Mouse (Mus musculus): ENCODE measurements around the gene Phactr2. TPM values are rescaled to one million over a fixed set of nuclear protein-coding genes. Genes with fewer than 3 reads are reported as not detected.

The Phactr2 gene
- polyA plus RNA-seq, 1 experiment, result 2.3 TPM

GRCm38 (mm10) chr10:13192731-13193351 is 281.4 kb downstream of the Phactr2 start, which contains the start of gene Ltv1:
TSS of gene Ltv1 (minus strand) at chr10:13193168.
- Histone ChIP-seq H3K4me1 (peaks cover 15% of the 10 kb centered on the region), H3K9me3 (no peaks in the 10 kb centered on the region), H3K27me3 (replicated peaks) (no peaks in the 10 kb centered on the region), H3K4me3 (replicated peaks) (peak within 1 kb of the TSS; percentile 95), H3K36me3 (replicated peaks; ENCODE audit: low read length) (peaks cover 27% of the 10 kb centered on the region)
- TF ChIP-seq GATA1 (IDR thresholded peaks at IDR 0.05; ENCODE audit: borderline replicate concordance, low read length), result no peak
- no peak for TF ChIP-seq FLI1 (IDR thresholded peaks at IDR 0.05; ENCODE audit: low read length)

DNA sequence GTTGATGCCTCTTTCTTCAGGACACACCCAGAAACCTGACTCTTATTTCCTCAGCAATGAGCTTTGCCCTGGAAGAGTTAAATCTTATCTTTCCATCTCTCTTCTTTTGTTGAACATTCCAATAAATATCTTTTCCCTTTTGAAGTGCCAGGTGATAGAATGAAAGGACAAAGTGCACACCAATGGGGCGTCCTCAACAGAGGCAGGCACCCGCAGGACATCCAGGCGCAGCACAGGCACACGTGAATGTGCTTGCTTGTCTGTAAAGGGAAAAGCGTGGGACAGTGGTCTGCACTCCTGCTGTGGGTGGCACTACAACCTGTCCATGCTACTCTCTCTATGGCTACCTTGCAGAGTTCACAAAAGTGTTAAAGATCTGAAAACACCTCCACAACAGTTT is 284.3 kb downstream of the Phactr2 start:
- Histone ChIP-seq H3K36me3 (replicated peaks; ENCODE audit: low read length) (peaks cover 57% of the 10 kb centered on the region), H3K4me1 (peaks cover 29% of the 10 kb centered on the region), H3K4me3 (replicated peaks) (peak overlapping the region; percentile 53), H3K9me3 (no peaks in the 10 kb centered on the region), H3K27me3 (replicated peaks) (no peaks in the 10 kb centered on the region)
- no peak for TF ChIP-seq GATA1 (IDR thresholded peaks at IDR 0.05; ENCODE audit: borderline replicate concordance, low read length)
- TF ChIP-seq FLI1 (IDR thresholded peaks at IDR 0.05; ENCODE audit: low read length), result no peak

DNA sequence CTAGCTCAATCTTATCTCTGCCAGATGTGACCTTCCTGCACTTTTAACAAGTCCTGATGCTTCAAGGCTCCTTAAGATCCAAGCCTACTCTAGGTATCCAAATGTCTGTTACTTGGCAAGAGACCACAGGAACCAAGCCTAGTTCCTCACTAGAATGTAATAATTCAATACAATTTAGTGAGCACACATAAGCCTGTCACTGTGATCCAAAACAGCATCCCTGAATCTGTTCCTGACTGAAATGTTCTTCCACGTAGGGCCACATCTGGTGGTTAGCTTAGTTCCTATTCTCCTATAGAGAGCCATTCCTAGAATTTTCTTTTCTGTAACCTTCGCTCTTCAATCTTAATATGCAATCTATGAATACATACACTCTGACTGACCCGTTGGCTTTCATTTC is 287.5 kb downstream of the Phactr2 start:
- H3K4me3 ChIP-seq (replicated peaks), result no peak overlapping the region
- peaks cover 88% of the 10 kb centered on the region for H3K36me3 ChIP-seq (replicated peaks; ENCODE audit: low read length)
- H3K27me3 ChIP-seq (replicated peaks), result no peaks in the 10 kb centered on the region
- H3K4me1 ChIP-seq, result peaks cover 32% of the 10 kb centered on the region
- TF ChIP-seq FLI1 (IDR thresholded peaks at IDR 0.05; ENCODE audit: low read length) (no peak), GATA1 (IDR thresholded peaks at IDR 0.05; ENCODE audit: borderline replicate concordance, low read length) (no peak)
- no peaks in the 10 kb centered on the region for H3K9me3 ChIP-seq

GRCm38 (mm10) chr10:13184170-13184766 is 289.9 kb downstream of the Phactr2 start:
- Histone ChIP-seq H3K4me1 (peaks cover 25% of the 10 kb centered on the region), H3K27me3 (replicated peaks) (no peaks in the 10 kb centered on the region), H3K9me3 (no peaks in the 10 kb centered on the region), H3K4me3 (replicated peaks) (no peak overlapping the region), H3K36me3 (replicated peaks; ENCODE audit: low read length) (peaks cover 91% of the 10 kb centered on the region)
- TF ChIP-seq GATA1 (IDR thresholded peaks at IDR 0.05; ENCODE audit: borderline replicate concordance, low read length) (no peak), FLI1 (IDR thresholded peaks at IDR 0.05; ENCODE audit: low read length) (no peak)

DNA sequence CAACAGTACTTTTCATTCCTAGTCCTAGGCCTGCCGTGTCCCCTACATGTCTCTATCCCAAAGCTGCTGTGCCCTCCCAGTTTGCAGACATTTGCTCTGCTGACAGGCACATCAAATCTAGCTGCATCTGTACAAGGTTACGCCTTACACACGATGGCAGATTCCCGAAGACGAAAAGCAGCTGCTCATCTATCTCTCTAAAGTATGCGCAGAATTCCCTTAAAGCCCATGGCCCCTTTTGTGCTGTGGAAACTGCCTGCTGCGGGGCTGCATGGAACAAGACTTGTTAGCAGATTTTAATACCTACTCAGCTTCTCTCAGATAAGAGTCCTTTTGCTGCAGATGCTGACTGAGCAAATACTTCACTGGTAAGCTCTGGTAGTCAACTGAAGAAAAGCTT is 294.0 kb downstream of the Phactr2 start:
- Histone ChIP-seq H3K4me3 (replicated peaks) (no peak overlapping the region), H3K9me3 (no peaks in the 10 kb centered on the region), H3K27me3 (replicated peaks) (no peaks in the 10 kb centered on the region), H3K4me1 (peaks cover 13% of the 10 kb centered on the region), H3K36me3 (replicated peaks; ENCODE audit: low read length) (peaks cover 97% of the 10 kb centered on the region)
- TF ChIP-seq GATA1 (IDR thresholded peaks at IDR 0.05; ENCODE audit: borderline replicate concordance, low read length), result no peak
- TF ChIP-seq FLI1 (IDR thresholded peaks at IDR 0.05; ENCODE audit: low read length), result no peak

- H3K27me3 ChIP-seq (replicated peaks), result no peaks in the 10 kb centered on the region
- no peaks in the 10 kb centered on the region for H3K9me3 ChIP-seq
- no peaks in the 10 kb centered on the region for H3K4me1 ChIP-seq
- no peak within 1 kb of the TSS for H3K4me3 ChIP-seq (replicated peaks)
- peaks cover 77% of the 10 kb centered on the region for H3K36me3 ChIP-seq (replicated peaks; ENCODE audit: low read length)
- TF ChIP-seq GATA1 (IDR thresholded peaks at IDR 0.05; ENCODE audit: borderline replicate concordance, low read length) (no peak), FLI1 (IDR thresholded peaks at IDR 0.05; ENCODE audit: low read length) (no peak)
Measured at GRCm38 (mm10) chr10:13177973-13178624, 296.1 kb downstream of the Phactr2 start, which contains the start of gene Zc2hc1b. TSS of gene Zc2hc1b (minus strand) at chr10:13178023.

GRCm38 (mm10) chr10:13175866-13176265 is 298.3 kb downstream of the Phactr2 start:
- Histone ChIP-seq H3K4me3 (replicated peaks) (no peak overlapping the region), H3K4me1 (peaks cover 13% of the 10 kb centered on the region), H3K27me3 (replicated peaks) (no peaks in the 10 kb centered on the region), H3K9me3 (no peaks in the 10 kb centered on the region), H3K36me3 (replicated peaks; ENCODE audit: low read length) (peaks cover 55% of the 10 kb centered on the region)
- no peak for TF ChIP-seq GATA1 (IDR thresholded peaks at IDR 0.05; ENCODE audit: borderline replicate concordance, low read length)
- TF ChIP-seq FLI1 (IDR thresholded peaks at IDR 0.05; ENCODE audit: low read length), result no peak

DNA sequence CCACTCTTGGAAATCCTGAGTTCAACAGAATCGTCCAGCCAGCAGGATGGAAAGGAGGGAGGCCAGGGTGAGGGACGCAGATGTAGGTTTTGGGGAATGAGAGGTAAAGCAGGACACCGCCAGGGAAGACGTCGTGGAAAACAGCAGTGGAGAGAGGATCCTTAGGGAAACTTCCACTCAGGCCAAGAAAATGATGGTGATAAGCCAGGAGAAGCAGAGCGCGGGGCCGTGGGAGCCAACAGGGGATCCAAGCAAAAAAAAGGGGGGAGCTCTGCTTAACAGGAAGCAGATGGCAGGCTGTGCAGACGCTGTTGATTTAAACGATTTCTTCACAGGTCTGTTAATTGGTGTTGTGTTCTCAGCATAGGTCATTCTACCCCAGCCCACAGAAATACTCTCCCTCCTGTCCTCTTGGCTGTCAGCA is 301.4 kb downstream of the Phactr2 start:
- peaks cover 22% of the 10 kb centered on the region for H3K4me1 ChIP-seq
- H3K27me3 ChIP-seq (replicated peaks), result no peaks in the 10 kb centered on the region
- no peak overlapping the region for H3K4me3 ChIP-seq (replicated peaks)
- no peak for TF ChIP-seq FLI1 (IDR thresholded peaks at IDR 0.05; ENCODE audit: low read length)
- TF ChIP-seq GATA1 (IDR thresholded peaks at IDR 0.05; ENCODE audit: borderline replicate concordance, low read length), result no peak
- H3K36me3 ChIP-seq (replicated peaks; ENCODE audit: low read length), result peaks cover 24% of the 10 kb centered on the region
- no peaks in the 10 kb centered on the region for H3K9me3 ChIP-seq

GRCm38 (mm10) chr10:13171461-13171860 is 302.8 kb downstream of the Phactr2 start:
- Histone ChIP-seq H3K27me3 (replicated peaks) (no peaks in the 10 kb centered on the region), H3K36me3 (replicated peaks; ENCODE audit: low read length) (peaks cover 11% of the 10 kb centered on the region), H3K4me3 (replicated peaks) (peak overlapping the region; percentile 12), H3K9me3 (no peaks in the 10 kb centered on the region), H3K4me1 (peaks cover 22% of the 10 kb centered on the region)
- TF ChIP-seq GATA1 (IDR thresholded peaks at IDR 0.05; ENCODE audit: borderline replicate concordance, low read length) (no peak), FLI1 (IDR thresholded peaks at IDR 0.05; ENCODE audit: low read length) (no peak)

Data from megakaryocyte, embryonic 14.5 days (primary cell).